Mouse (Mus musculus) erythroblast, embryonic 14.5 days (primary cell): ENCODE measurements around the gene 1700007K13Rik.

Experiments
- GATA1 ChIP-seq: IDR thresholded peaks from 2 replicates; pipeline ENCODE4 v1.6.1; 2012; ENCODE audit warnings: low read length, inconsistent platforms, mixed read lengths
- TAL1 ChIP-seq: IDR thresholded peaks from 3 replicates; pipeline ENCODE4 v1.6.1; 2012; ENCODE audit warnings: low read length, inconsistent platforms, mixed read lengths

- no peak for TF ChIP-seq GATA1
- no peak for TF ChIP-seq TAL1
Measured at GRCm38 (mm10) chr2:28414757-28415137, 51.4 kb downstream of the 1700007K13Rik start.
